Mouse (Mus musculus) MEL (cell line): Measurements from ENCODE around the gene Gm20388. TPM values are rescaled to one million over a fixed set of nuclear protein-coding genes. Genes with fewer than 3 reads are reported as not detected.

ENCODE experiments used
- DNase-seq: peaks from one replicate; pipeline ENCODE4 v3.0.0; 2011; ENCODE audit warnings: low read depth, low spot score
- H3K27ac ChIP-seq: 2 replicates; pipeline ENCODE4 v1.5.1; 2012; ENCODE audit warnings: low read depth, mild to moderate bottlenecking, control low read depth, low read length, moderate library complexity; ENCODE audit not compliant: control insufficient read depth
- H3K27me3 ChIP-seq, 2 experiments: fragments of 150-350 bp in 1 of 2; sonication (generic) in 1 of 2; 2 replicates each; pipeline ENCODE4 v1.6.1; 2012; ENCODE audit warnings: low read length in 2 of 2, mild to moderate bottlenecking in 2 of 2, improper control_type of control experiment in 1 of 2, moderate library complexity in 1 of 2; ENCODE audit not compliant: insufficient read depth in 2 of 2, control insufficient read depth in 1 of 2
- H3K36me3 ChIP-seq, 2 experiments: 2 replicates each; pipeline ENCODE4 v1.6.1; 2012 to 2014; ENCODE audit warnings: low read length in 2 of 2, improper control_type of control experiment in 1 of 2, inconsistent platforms in 1 of 2, mild to moderate bottlenecking in 1 of 2; ENCODE audit not compliant: insufficient read depth in 2 of 2, control insufficient read depth in 1 of 2
- H3K4me1 ChIP-seq, 2 experiments: fragments of 150-350 bp in 1 of 2; sonication (generic) in 1 of 2; 2 replicates each; pipeline ENCODE4 v1.6.1; 2012; ENCODE audit warnings: low read length in 2 of 2, improper control_type of control experiment in 1 of 2, mild to moderate bottlenecking in 1 of 2; ENCODE audit not compliant: insufficient read depth in 2 of 2, control insufficient read depth in 1 of 2
- H3K4me3 ChIP-seq, 2 experiments: fragments of 150-350 bp in 1 of 2; sonication (generic) in 1 of 2; 2 replicates each; pipeline ENCODE4 v1.5.1; 2012; ENCODE audit warnings: low read depth in 2 of 2, low read length in 2 of 2, mild to moderate bottlenecking in 2 of 2, moderate library complexity in 2 of 2, control low read depth in 1 of 2, improper control_type of control experiment in 1 of 2; ENCODE audit not compliant: control insufficient read depth in 1 of 2, insufficient read depth in 1 of 2
- H3K79me2 ChIP-seq: 2 replicates; pipeline ENCODE4 v1.6.1; 2012; ENCODE audit warnings: mild to moderate bottlenecking, low read length, moderate library complexity; ENCODE audit not compliant: control insufficient read depth, poor library complexity, insufficient read depth
- H3K9ac ChIP-seq: 2 replicates; pipeline ENCODE4 v1.6.1; 2012; ENCODE audit warnings: low read depth, mild to moderate bottlenecking, control low read depth, low read length, moderate library complexity; ENCODE audit not compliant: control insufficient read depth, poor library complexity, severe bottlenecking
- H3K9me3 ChIP-seq: fragments of 150-350 bp; sonication (generic); replicated peaks from 2 replicates; pipeline ENCODE4 v1.6.1; 2012; ENCODE audit warnings: mild to moderate bottlenecking, low read length, improper control_type of control experiment, moderate library complexity; ENCODE audit not compliant: insufficient read depth
- CHD2 ChIP-seq: IDR thresholded peaks from 2 replicates; pipeline ENCODE4 v1.6.1; 2011; ENCODE audit warnings: low read length, improper control_type of control experiment
- CTCF ChIP-seq, 3 experiments: IDR thresholded peaks in 2 of 3; conservative IDR thresholded peaks in 1 of 3; 2 replicates each; pipeline ENCODE4 v1.5.1; 2011 to 2012; ENCODE audit warnings: low read length in 3 of 3, low read depth in 2 of 3, mild to moderate bottlenecking in 2 of 3, improper control_type of control experiment in 1 of 3, inconsistent platforms in 1 of 3, mixed read lengths in 1 of 3, moderate library complexity in 1 of 3; ENCODE audit not compliant: control insufficient read depth in 1 of 3, insufficient read depth in 1 of 3, poor library complexity in 1 of 3, severe bottlenecking in 1 of 3
- ELF1 ChIP-seq: IDR thresholded peaks from 2 replicates; pipeline ENCODE4 v1.6.1; 2014; ENCODE audit warnings: low read depth, mild to moderate bottlenecking, inconsistent platforms, low read length, improper control_type of control experiment, moderate library complexity
- ETS1 ChIP-seq: IDR thresholded peaks from 2 replicates; pipeline ENCODE4 v1.6.1; 2012; ENCODE audit warnings: low read depth, mild to moderate bottlenecking, inconsistent platforms, low read length, improper control_type of control experiment, moderate library complexity
- GABPA ChIP-seq: IDR thresholded peaks from 2 replicates; pipeline ENCODE4 v1.6.1; 2012; ENCODE audit warnings: low read depth, mild to moderate bottlenecking, inconsistent platforms, low read length, improper control_type of control experiment, moderate library complexity
- HCFC1 ChIP-seq: IDR thresholded peaks from 2 replicates; pipeline ENCODE4 v1.6.1; 2012; ENCODE audit warnings: low read depth, mild to moderate bottlenecking, inconsistent platforms, low read length, improper control_type of control experiment, moderate library complexity
- JUND ChIP-seq: IDR thresholded peaks from 2 replicates; pipeline ENCODE4 v1.6.1; 2011; ENCODE audit warnings: low read depth, mild to moderate bottlenecking, improper control_type of control experiment, low read length
- MAZ ChIP-seq: IDR thresholded peaks from 2 replicates; pipeline ENCODE4 v1.6.1; 2012; ENCODE audit warnings: low read depth, mild to moderate bottlenecking, inconsistent platforms, low read length, improper control_type of control experiment
- MEF2A ChIP-seq: IDR thresholded peaks from 2 replicates; pipeline ENCODE4 v1.6.1; 2014; ENCODE audit warnings: low read depth, mild to moderate bottlenecking, inconsistent platforms, low read length, improper control_type of control experiment; ENCODE audit not compliant: poor library complexity, insufficient replicate concordance, severe bottlenecking; ENCODE audit errors: extremely low read depth
- MXI1 ChIP-seq: IDR thresholded peaks from 2 replicates; pipeline ENCODE4 v1.6.1; 2011; ENCODE audit warnings: mild to moderate bottlenecking, low read depth, low read length, improper control_type of control experiment
- MYB ChIP-seq: IDR thresholded peaks from 2 replicates; pipeline ENCODE4 v1.6.1; 2011; ENCODE audit warnings: mild to moderate bottlenecking, low read depth, low read length, improper control_type of control experiment
- NRF1 ChIP-seq: IDR thresholded peaks from 2 replicates; pipeline ENCODE4 v1.6.1; 2014; ENCODE audit warnings: low read depth, mild to moderate bottlenecking, inconsistent platforms, low read length, improper control_type of control experiment, moderate library complexity; ENCODE audit not compliant: poor library complexity, insufficient read depth, severe bottlenecking
- POLR2A ChIP-seq, 2 experiments: IDR thresholded peaks; 2 replicates each; pipeline ENCODE4 v1.6.1; 2011 to 2012; ENCODE audit warnings: low read length in 2 of 2, mild to moderate bottlenecking in 2 of 2, control low read depth in 1 of 2, improper control_type of control experiment in 1 of 2, low read depth in 1 of 2, moderate library complexity in 1 of 2; ENCODE audit not compliant: control insufficient read depth in 1 of 2, insufficient read depth in 1 of 2, poor library complexity in 1 of 2
- POLR2AphosphoS5 ChIP-seq: IDR thresholded peaks from 2 replicates; pipeline ENCODE4 v1.6.1; 2012; ENCODE audit warnings: low read depth, borderline replicate concordance, mild to moderate bottlenecking, inconsistent platforms, low read length, moderate library complexity, mixed read lengths
- SMC3 ChIP-seq: IDR thresholded peaks from 2 replicates; pipeline ENCODE4 v1.6.1; 2011; ENCODE audit warnings: low read depth, low read length, improper control_type of control experiment
- TCF12 ChIP-seq: IDR thresholded peaks from 2 replicates; pipeline ENCODE4 v1.6.1; 2014; ENCODE audit warnings: low read depth, mild to moderate bottlenecking, inconsistent platforms, low read length, improper control_type of control experiment, moderate library complexity
- USF1 ChIP-seq: IDR thresholded peaks from 2 replicates; pipeline ENCODE4 v1.6.1; 2014; ENCODE audit warnings: low read depth, mild to moderate bottlenecking, inconsistent platforms, low read length, improper control_type of control experiment, moderate library complexity
- ZKSCAN1 ChIP-seq: IDR thresholded peaks from 2 replicates; pipeline ENCODE4 v1.6.1; 2012; ENCODE audit warnings: low read depth, mild to moderate bottlenecking, inconsistent platforms, low read length, improper control_type of control experiment, moderate library complexity
- ZMIZ1 ChIP-seq: IDR thresholded peaks from 2 replicates; pipeline ENCODE4 v1.6.1; 2012; ENCODE audit warnings: low read depth, mild to moderate bottlenecking, inconsistent platforms, low read length, improper control_type of control experiment, moderate library complexity
- polyA plus RNA-seq, 2 experiments: library from polyadenylated mRNA; stranded (reverse) in 1 of 2; unstranded in 1 of 2; fragments of >175 nt in 1 of 2; fragments of >200 nt in 1 of 2; gene quantifications; 2 replicates each; pipeline versions ENCODE4 v1.2.1 to v1.2.4; 2012; ENCODE audit warnings: low replicate concordance in 2 of 2, low read depth in 1 of 2; ENCODE audit not compliant: insufficient read length in 2 of 2, insufficient read depth in 1 of 2, missing spikeins in 1 of 2
- total RNA-seq: library from RNA; depleted of rRNA; stranded (reverse); fragments of 300-350 nt; gene quantifications from 2 replicates; pipeline ENCODE4 v1.2.3, GENCODE M21; 2012

Gm20388 gene
- total and polyA plus RNA-seq, 3 experiments = 11.1 to 17.8 TPM; not detected in 1

GRCm38 (mm10) chr8:122118536-122118935 lies 2207.9 kb downstream of the Gm20388 start:
- Histone ChIP-seq H3K27ac (no peak overlapping the region), H3K36me3 (no peaks in the 10 kb centered on the region), H3K79me2 (no peaks in the 10 kb centered on the region), H3K27me3 (no peaks in the 10 kb centered on the region), H3K9ac (no peak overlapping the region), H3K9me3 (no peaks in the 10 kb centered on the region), H3K4me3 (no peak overlapping the region), H3K4me1 (no peaks in the 10 kb centered on the region)
- TF ChIP-seq USF1 = no peak
- no peak for TF ChIP-seq ELF1
- no peak for TF ChIP-seq MYB
- TF ChIP-seq ETS1 = no peak
- no peak for TF ChIP-seq ZKSCAN1
- TF ChIP-seq GABPA = no peak
- TF ChIP-seq JUND = no peak
- DNase-seq = no peak

- no peak overlapping the region for H3K27ac ChIP-seq
Measured at GRCm38 (mm10) chr8:122124326-122124725, 2213.7 kb downstream of the Gm20388 start.

GRCm38 (mm10) chr8:122126659-122127058 lies 2216.0 kb downstream of the Gm20388 start:
- Histone ChIP-seq H3K4me1 (no peaks in the 10 kb centered on the region), H3K36me3 (no peaks in the 10 kb centered on the region), H3K9me3 (no peaks in the 10 kb centered on the region), H3K27ac (no peak overlapping the region), H3K4me3 (no peak overlapping the region), H3K9ac (no peak overlapping the region), H3K27me3 (no peaks in the 10 kb centered on the region), H3K79me2 (no peaks in the 10 kb centered on the region)
- no peak for DNase-seq
- TF ChIP-seq MEF2A = no peak
- no peak for TF ChIP-seq CTCF (IDR thresholded peaks at IDR 0.05 in 2 of 3, conservative IDR thresholded peaks at IDR 0.05 in 1 of 3; ENCODE audit: control insufficient read depth in 1 of 3, insufficient read depth in 1 of 3, low read depth in 2 of 3, low read length in 3 of 3, poor library complexity in 1 of 3, severe bottlenecking in 1 of 3)
- no peak for TF ChIP-seq ZMIZ1
- no peak for TF ChIP-seq SMC3

More at GRCm38 (mm10) chr8:122124326-122124725, 2213.7 kb downstream of the Gm20388 start:
- no peak for TF ChIP-seq POLR2A (IDR thresholded peaks at IDR 0.05; ENCODE audit: control insufficient read depth in 1 of 2, insufficient read depth in 1 of 2, low read depth in 1 of 2, low read length in 2 of 2, poor library complexity in 1 of 2)
- TF ChIP-seq CTCF (IDR thresholded peaks at IDR 0.05 in 2 of 3, conservative IDR thresholded peaks at IDR 0.05 in 1 of 3; ENCODE audit: control insufficient read depth in 1 of 3, insufficient read depth in 1 of 3, low read depth in 2 of 3, low read length in 3 of 3, poor library complexity in 1 of 3, severe bottlenecking in 1 of 3) = peak; percentile 27 to 44 (median 30)
- peak; percentile 44; the same call in 1 of the 2 replicates for TF ChIP-seq ELF1
- TF ChIP-seq CHD2 = no peak
- no peak for TF ChIP-seq ZKSCAN1
- no peak for TF ChIP-seq POLR2AphosphoS5
- TF ChIP-seq NRF1 = no peak
- TF ChIP-seq HCFC1 = no peak
- no peak for TF ChIP-seq SMC3
- TF ChIP-seq MAZ = no peak
- no peak for TF ChIP-seq GABPA
- no peak for TF ChIP-seq TCF12
- TF ChIP-seq MXI1 = no peak
- peak; percentile 20 for DNase-seq
- H3K9me3 ChIP-seq = no peaks in the 10 kb centered on the region
- H3K36me3 ChIP-seq = no peaks in the 10 kb centered on the region
- no peaks in the 10 kb centered on the region for H3K79me2 ChIP-seq
- H3K4me1 ChIP-seq = no peaks in the 10 kb centered on the region
- no peak overlapping the region for H3K9ac ChIP-seq
- H3K4me3 ChIP-seq = no peak overlapping the region
- no peaks in the 10 kb centered on the region for H3K27me3 ChIP-seq
